Mouse (Mus musculus): ENCODE results near the gene Gm4778. TPM values are rescaled to one million over a fixed set of nuclear protein-coding genes. Genes with fewer than 3 reads are reported as not detected.

Gm4778 gene
- polyA plus RNA-seq, 1 experiment from 2014 or later: not detected

Other genes starting within 250 kb of the Gm4778 start
- gene Gm9125, start 209.2 kb upstream of the Gm4778 start, polyA plus RNA-seq (2015; fragmentation: Nextera tagmentation; extraction: Ambion mirVana): not detected in 2 replicates
- not detected in 2 replicates for gene Gm10697, start 191.4 kb upstream of the Gm4778 start, polyA plus RNA-seq (2015; fragmentation: Nextera tagmentation; extraction: Ambion mirVana)
- gene Gm10696, start 85.8 kb upstream of the Gm4778 start, polyA plus RNA-seq (2015; fragmentation: Nextera tagmentation; extraction: Ambion mirVana): not detected in 2 replicates
- not detected in 2 replicates for gene Gm5286, start 67.3 kb upstream of the Gm4778 start, polyA plus RNA-seq (2015; fragmentation: Nextera tagmentation; extraction: Ambion mirVana)
- gene Them4, start 46.1 kb downstream of the Gm4778 start, polyA plus RNA-seq (2015; fragmentation: Nextera tagmentation; extraction: Ambion mirVana): 61.8 and 68.6 TPM in 2 replicates
- gene Them5, start 78.1 kb downstream of the Gm4778 start, polyA plus RNA-seq (2015; fragmentation: Nextera tagmentation; extraction: Ambion mirVana): not detected in 2 replicates
- gene C2cd4d, start 98.4 kb downstream of the Gm4778 start, polyA plus RNA-seq (2015; fragmentation: Nextera tagmentation; extraction: Ambion mirVana): 1.6 and 1.7 TPM in 2 replicates
- gene Rorc, start 108.8 kb downstream of the Gm4778 start, polyA plus RNA-seq (2015; fragmentation: Nextera tagmentation; extraction: Ambion mirVana): 0.49 and 0.62 TPM in 2 replicates
- gene Lingo4, start 134.5 kb downstream of the Gm4778 start, polyA plus RNA-seq (2015; fragmentation: Nextera tagmentation; extraction: Ambion mirVana): 1.2 and 1.6 TPM in 2 replicates
- gene Tdrkh, start 149.2 kb downstream of the Gm4778 start, polyA plus RNA-seq (2015; fragmentation: Nextera tagmentation; extraction: Ambion mirVana): 50.7 and 54.9 TPM in 2 replicates
- 55.1 and 56.5 TPM in 2 replicates for gene Mrpl9, start 179.3 kb downstream of the Gm4778 start, polyA plus RNA-seq (2015; fragmentation: Nextera tagmentation; extraction: Ambion mirVana)
- gene Oaz3, start 179.9 kb downstream of the Gm4778 start, polyA plus RNA-seq (2015; fragmentation: Nextera tagmentation; extraction: Ambion mirVana): 1.5 TPM in 2 replicates
- 261 and 296 TPM in 2 replicates for gene Celf3, start 214.3 kb downstream of the Gm4778 start, polyA plus RNA-seq (2015; fragmentation: Nextera tagmentation; extraction: Ambion mirVana)
- 26.7 and 27.7 TPM in 2 replicates for gene Riiad1, start 216.3 kb downstream of the Gm4778 start, polyA plus RNA-seq (2015; fragmentation: Nextera tagmentation; extraction: Ambion mirVana)